Mouse (Mus musculus) subcutaneous adipose tissue, adult 2 months (tissue): ENCODE data around the gene Ypel2. TPM values are rescaled to one million over a fixed set of nuclear protein-coding genes. Genes with fewer than 3 reads are reported as not detected.

Experiments used
- polyA plus RNA-seq: library from polyadenylated mRNA; depleted of rRNA; stranded (reverse); fragments of >200 nt; gene quantifications from 2 replicates; pipeline ENCODE4 v1.2.3, GENCODE M21; 2012; ENCODE audit warnings: low replicate concordance; rRNA removed

The Ypel2 gene
- 12.5 and 14.9 TPM in 2 replicates for polyA plus RNA-seq

DNA sequence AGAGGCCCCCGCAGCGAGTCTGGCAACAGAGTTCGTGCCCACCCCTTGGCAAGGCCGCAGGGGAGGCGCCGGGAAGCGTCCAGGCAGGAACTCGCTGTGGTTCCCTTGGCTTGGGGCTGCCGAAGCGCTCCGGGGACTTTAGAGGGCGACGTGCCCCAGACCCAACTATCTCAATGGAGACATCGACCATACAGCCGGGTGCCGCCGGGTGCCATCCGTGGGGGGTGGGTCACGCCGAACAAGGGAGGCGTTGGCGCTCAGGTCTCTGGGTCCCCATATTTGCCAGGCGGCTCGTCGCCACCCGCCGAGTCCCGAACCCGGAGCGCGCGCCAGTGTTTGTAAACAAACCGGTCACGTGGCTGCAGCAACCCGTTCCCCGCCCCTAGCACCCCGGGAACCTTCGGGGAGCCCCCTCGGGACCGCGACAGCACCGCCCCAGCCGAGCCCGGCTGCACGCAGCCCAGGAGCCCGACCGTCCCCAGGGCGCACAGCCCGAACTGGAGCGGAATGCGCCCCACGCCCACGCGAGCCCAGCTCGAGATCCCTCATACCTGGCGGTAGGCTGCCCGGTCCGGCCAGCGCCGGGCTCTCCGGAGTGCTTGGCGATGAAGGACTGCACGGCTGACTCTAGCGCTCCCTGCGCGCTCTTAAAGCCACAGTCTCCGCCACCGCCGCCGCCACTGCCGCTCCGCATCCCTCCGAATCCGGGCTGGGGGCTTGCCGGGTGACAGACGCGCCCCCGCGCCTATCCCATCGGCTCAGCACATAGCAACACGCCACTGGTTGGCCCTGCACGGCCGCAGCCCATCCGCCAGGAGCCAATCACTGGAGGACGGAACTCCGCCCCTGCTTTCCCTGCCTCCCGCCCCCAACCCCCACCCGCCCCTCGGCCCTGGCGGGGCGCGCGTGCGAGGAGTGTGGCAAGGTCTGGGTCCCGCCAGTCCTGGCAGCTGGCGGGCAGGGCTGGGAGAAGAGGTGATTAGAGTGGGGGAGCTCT is at the start of gene Ypel2:
TSS of gene Ypel2 (minus strand) at position 667 of the 997 bp plus-strand sequence.

Other genes with a start within 250 kb of the Ypel2 start
- 108 and 118 TPM in 2 replicates for gene Cltc, start 236.1 kb downstream of the Ypel2 start, polyA plus RNA-seq
- 5.2 and 7.8 TPM in 2 replicates for gene Dhx40, start 186.0 kb downstream of the Ypel2 start, polyA plus RNA-seq
- 1.0 and 5.0 TPM in 2 replicates for gene Gdpd1, start 80.4 kb upstream of the Ypel2 start, polyA plus RNA-seq
- gene Smg8, start 93.1 kb upstream of the Ypel2 start, polyA plus RNA-seq: 7.0 and 11.9 TPM in 2 replicates
- gene Prr11, start 115.0 kb upstream of the Ypel2 start, polyA plus RNA-seq: 0.39 and 1.8 TPM in 2 replicates
- gene Ska2, start 115.5 kb upstream of the Ypel2 start, polyA plus RNA-seq: 3.1 and 5.0 TPM in 2 replicates
- gene Trim37, start 133.4 kb upstream of the Ypel2 start, polyA plus RNA-seq: 3.7 and 6.0 TPM in 2 replicates